Mouse (Mus musculus) limb, embryonic 14.5 days (tissue): ENCODE data around the gene Acoxl. TPM values are rescaled to one million over a fixed set of nuclear protein-coding genes. Genes with fewer than 3 reads are reported as not detected.
A peak's percentile ranks its signal among the peaks of the same experiment; 100 is the strongest.

Experiments used
- ATAC-seq: fragments of 200-750 bp; cut with Nextera tagmentation; 2 replicates; pipeline ENCODE4 v1.8.0; 2017; ENCODE audit warnings: low read depth, moderate number of reproducible peaks, moderate TSS enrichment; ENCODE audit not compliant: low FRiP score
- DNase-seq: peaks from one replicate; pipeline ENCODE4 v3.0.0-alpha.2; 2015; ENCODE audit warnings: low spot score
- H3K27ac ChIP-seq: fragments of 300-500 bp; sonication (generic); replicated peaks from 2 replicates; pipeline ENCODE4 v1.5.1; 2014; ENCODE audit warnings: low read depth, mild to moderate bottlenecking, low read length, moderate library complexity, mixed read lengths
- H3K27me3 ChIP-seq: fragments of 300-500 bp; sonication (generic); 2 replicates; pipeline ENCODE4 v1.6.1; 2014; ENCODE audit warnings: low read length, mixed read lengths; ENCODE audit not compliant: control insufficient read depth, insufficient read depth
- H3K36me3 ChIP-seq: fragments of 300-500 bp; sonication (generic); 2 replicates; pipeline ENCODE4 v1.6.1; 2014; ENCODE audit warnings: mild to moderate bottlenecking, low read length, moderate library complexity, mixed read lengths; ENCODE audit not compliant: control insufficient read depth, insufficient read depth
- H3K4me1 ChIP-seq: fragments of 300-500 bp; sonication (generic); 2 replicates; pipeline ENCODE4 v1.6.1; 2014; ENCODE audit warnings: antibody characterized with exemption, low read length, mixed read lengths; ENCODE audit not compliant: control insufficient read depth, insufficient read depth
- H3K4me2 ChIP-seq: fragments of 300-500 bp; sonication (generic); replicated peaks from 2 replicates; pipeline ENCODE4 v1.6.1; 2014; ENCODE audit warnings: low read depth, mild to moderate bottlenecking, low read length, moderate library complexity; ENCODE audit not compliant: severe bottlenecking
- H3K4me3 ChIP-seq: fragments of 300-500 bp; sonication (generic); replicated peaks from 2 replicates; pipeline ENCODE4 v1.5.1; 2014; ENCODE audit warnings: low read length
- H3K9ac ChIP-seq: fragments of 300-500 bp; sonication (generic); 2 replicates; pipeline ENCODE4 v1.6.1; 2014; ENCODE audit warnings: mild to moderate bottlenecking, low read depth, low read length, moderate library complexity; ENCODE audit not compliant: severe bottlenecking
- H3K9me3 ChIP-seq: fragments of 300-500 bp; sonication (generic); 2 replicates; pipeline ENCODE4 v1.6.1; 2016; ENCODE audit warnings: low read length; ENCODE audit not compliant: control insufficient read depth
- POLR2A ChIP-seq: fragments of 200-500 bp; IDR thresholded peaks from 2 replicates; pipeline ENCODE4 v1.8.0; 2012; ENCODE audit warnings: inconsistent platforms, mild to moderate bottlenecking, moderate library complexity, borderline replicate concordance; ENCODE audit not compliant: insufficient read depth, insufficient read length; ENCODE audit errors: extremely low read depth
- WGBS: fragments of 180-500 bp; shearing (Covaris S2); extraction: QIAGEN DNeasy Blood & Tissue Kit; methylation state at CpG from one replicate; pipeline ENCODE4 v1.1.7; 2014; 5-methylcytosine and 5-hydroxymethylcytosine counted together
- polyA plus RNA-seq, 2 experiments: library from polyadenylated mRNA; depleted of rRNA in 1 of 2; stranded (reverse) in 1 of 2; unstranded in 1 of 2; fragments of >200 nt; fragmentation: Nextera tagmentation in 1 of 2; extraction: Ambion mirVana in 1 of 2; gene quantifications; 2 replicates each; pipeline versions ENCODE4 v1.2.1 to v1.2.3; 2012 to 2014

Gene Acoxl
- polyA plus RNA-seq, 2 experiments = 0.13 TPM; not detected in 1

GRCm38 (mm10) chr2:127908881-127909280 is 70.2 kb downstream of the Acoxl start:
- no peaks in the 10 kb centered on the region for H3K36me3 ChIP-seq
- ATAC-seq (no peak), DNase-seq (peak; percentile 24)
- no peaks in the 10 kb centered on the region for H3K9me3 ChIP-seq
- no peak overlapping the region for H3K4me2 ChIP-seq
- H3K9ac ChIP-seq = no peak overlapping the region
- peaks cover 24% of the 10 kb centered on the region for H3K4me1 ChIP-seq
- H3K27me3 ChIP-seq = no peaks in the 10 kb centered on the region
- H3K4me3 ChIP-seq = no peak overlapping the region
- no peak for TF ChIP-seq POLR2A
- WGBS = 21% methylated on average over 7 of the region's 7 CpGs
- no peak overlapping the region for H3K27ac ChIP-seq

DNA sequence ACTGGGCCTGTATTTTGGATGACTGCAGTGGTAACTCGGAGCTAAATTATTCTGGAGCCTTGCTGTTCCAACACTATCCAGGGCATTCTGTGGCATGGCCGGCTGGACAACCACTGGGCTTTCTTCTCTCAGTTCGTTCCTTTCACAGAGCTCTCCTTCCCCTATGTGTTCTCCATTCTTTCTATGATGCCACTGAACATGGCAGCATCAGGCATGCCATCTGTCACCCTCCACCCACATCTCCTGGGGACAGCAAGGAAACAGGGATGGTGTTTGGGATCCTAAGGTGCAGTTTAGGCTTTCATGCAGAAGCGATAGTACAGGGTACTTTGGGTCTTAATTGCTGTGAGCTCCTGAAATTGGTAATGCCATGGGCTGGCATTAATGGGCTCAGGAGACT is 71.1 kb downstream of the Acoxl start:
- Histone ChIP-seq H3K9ac (no peak overlapping the region), H3K4me1 (peaks cover 24% of the 10 kb centered on the region), H3K36me3 (no peaks in the 10 kb centered on the region), H3K27me3 (no peaks in the 10 kb centered on the region), H3K27ac (no peak overlapping the region), H3K4me3 (no peak overlapping the region), H3K4me2 (no peak overlapping the region), H3K9me3 (no peaks in the 10 kb centered on the region)
- 86% methylated on average over 4 of the region's 4 CpGs for WGBS
- no peak for TF ChIP-seq POLR2A
- DNase-seq = no peak
- no peak for ATAC-seq

- Histone ChIP-seq H3K4me2 (no peak overlapping the region), H3K9ac (no peak overlapping the region), H3K27me3 (no peaks in the 10 kb centered on the region), H3K36me3 (no peaks in the 10 kb centered on the region), H3K4me1 (peaks cover 24% of the 10 kb centered on the region), H3K4me3 (no peak overlapping the region), H3K9me3 (no peaks in the 10 kb centered on the region), H3K27ac (no peak overlapping the region)
- WGBS = 78% methylated on average over 3 of the region's 3 CpGs
- ATAC-seq (no peak), DNase-seq (no peak)
- no peak for TF ChIP-seq POLR2A
Measured at GRCm38 (mm10) chr2:127911579-127911978, 72.9 kb downstream of the Acoxl start.

- no peak for TF ChIP-seq POLR2A
- H3K9me3 ChIP-seq = no peaks in the 10 kb centered on the region
- no peaks in the 10 kb centered on the region for H3K36me3 ChIP-seq
- WGBS = 89% methylated on average over 5 of the region's 5 CpGs
- DNase-seq (no peak), ATAC-seq (no peak)
- H3K27me3 ChIP-seq = no peaks in the 10 kb centered on the region
- H3K9ac ChIP-seq = no peak overlapping the region
- H3K4me3 ChIP-seq = no peak overlapping the region
- no peak overlapping the region for H3K27ac ChIP-seq
- H3K4me2 ChIP-seq = no peak overlapping the region
- H3K4me1 ChIP-seq = no peaks in the 10 kb centered on the region
Measured at GRCm38 (mm10) chr2:127914047-127914446, 75.4 kb downstream of the Acoxl start.

- Histone ChIP-seq H3K4me2 (no peak overlapping the region), H3K4me1 (no peaks in the 10 kb centered on the region), H3K9ac (no peak overlapping the region), H3K4me3 (no peak overlapping the region), H3K27me3 (no peaks in the 10 kb centered on the region), H3K9me3 (no peaks in the 10 kb centered on the region), H3K27ac (no peak overlapping the region), H3K36me3 (no peaks in the 10 kb centered on the region)
- no peak for DNase-seq
- no peak for TF ChIP-seq POLR2A
- WGBS = 73% methylated on average over 7 of the region's 7 CpGs
- ATAC-seq = no peak
Measured at GRCm38 (mm10) chr2:127916804-127917410, 78.2 kb downstream of the Acoxl start.
